Mouse (Mus musculus): ENCODE results near the gene Dcbld2. TPM values are rescaled to one million over a fixed set of nuclear protein-coding genes. Genes with fewer than 3 reads are reported as not detected.

Dcbld2 gene
- polyA plus RNA-seq, 1 experiment from 2014 or later, result 7.4 TPM

DNA sequence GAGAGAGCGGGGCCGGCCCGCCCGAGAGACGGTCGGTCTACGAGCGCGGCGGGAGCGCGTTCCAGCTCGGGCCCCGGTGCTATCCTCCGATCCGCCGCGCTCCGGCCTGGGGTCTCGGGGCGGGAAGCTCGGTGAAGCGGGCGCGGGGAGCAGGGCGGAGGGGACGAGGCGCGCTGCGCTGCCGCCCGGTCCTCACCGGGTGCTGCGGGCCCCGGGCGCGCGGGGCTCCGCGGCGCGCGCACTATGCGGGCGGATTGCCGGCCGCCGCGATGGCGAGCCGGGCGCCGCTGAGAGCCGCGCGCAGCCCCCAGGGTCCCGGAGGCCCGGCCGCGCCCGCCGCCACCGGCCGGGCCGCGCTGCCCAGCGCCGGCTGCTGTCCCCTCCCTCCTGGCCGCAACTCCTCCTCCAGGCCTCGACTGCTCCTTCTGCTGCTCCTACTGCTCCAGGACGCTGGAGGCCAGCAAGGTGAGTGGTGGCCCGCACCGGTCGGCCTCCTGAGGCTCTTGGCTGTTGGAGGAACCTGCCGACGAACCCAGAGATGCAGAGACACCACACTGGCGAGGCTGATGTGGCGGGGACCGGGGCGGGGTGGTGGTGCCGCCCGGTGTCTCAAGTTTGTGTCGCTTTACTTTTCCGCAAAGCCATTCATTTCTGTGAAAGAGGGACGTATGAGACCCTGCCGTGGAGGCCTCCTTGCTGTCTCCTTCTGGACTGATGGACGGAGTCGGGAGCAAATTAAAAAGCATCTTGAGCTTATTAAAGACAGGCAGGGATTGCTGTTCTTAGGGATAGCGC, 441 bp downstream of the Dcbld2 start:
- H3K4me2 ChIP-seq, result peak overlapping the region; percentile 64
- H3K36me3 ChIP-seq, result no peaks in the 10 kb centered on the region
- peak; percentile 63 for ATAC-seq (ENCODE audit: borderline replicate concordance, extremely low read depth, low FRiP score, low TSS enrichment)
- peak overlapping the region; percentile 88 for H3K9ac ChIP-seq
- peak overlapping the region; percentile 87 for H3K4me3 ChIP-seq
- H3K27ac ChIP-seq, result peak overlapping the region; percentile 86
- no peaks in the 10 kb centered on the region for H3K27me3 ChIP-seq
- H3K4me1 ChIP-seq, result peaks cover 29% of the 10 kb centered on the region
- under 1% methylated on average over 53 of the region's 89 CpGs for WGBS
- H3K9me3 ChIP-seq, result no peaks in the 10 kb centered on the region

DNA sequence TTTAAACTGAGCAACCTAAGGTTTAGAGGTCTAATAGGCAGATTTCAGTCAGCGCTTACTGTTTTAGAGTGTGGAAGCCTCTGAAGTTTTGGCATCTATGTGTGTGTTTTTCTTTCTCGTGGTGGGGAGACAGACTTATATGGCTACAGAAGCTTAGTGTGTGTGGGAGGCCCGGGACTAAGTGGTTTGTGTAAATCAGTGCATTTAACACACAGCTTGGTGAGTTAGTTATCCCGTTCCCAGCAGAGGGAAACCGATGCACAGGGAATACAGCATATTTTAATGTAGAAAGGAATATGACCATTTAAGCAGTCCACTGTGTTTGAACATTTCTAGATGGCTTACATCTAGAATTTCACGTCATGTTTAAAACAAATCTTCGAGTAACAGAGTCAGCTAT, 1.6 kb downstream of the Dcbld2 start:
- H3K4me1 ChIP-seq, result peaks cover 35% of the 10 kb centered on the region
- H3K9ac ChIP-seq, result peak overlapping the region; percentile 88
- peak overlapping the region; percentile 64 for H3K4me2 ChIP-seq
- H3K4me3 ChIP-seq, result peak overlapping the region; percentile 87
- H3K27ac ChIP-seq, result no peak overlapping the region
- no peaks in the 10 kb centered on the region for H3K27me3 ChIP-seq
- ATAC-seq (ENCODE audit: borderline replicate concordance, extremely low read depth, low FRiP score, low TSS enrichment), result no peak
- 22% methylated on average over 7 of the region's 7 CpGs for WGBS
- no peaks in the 10 kb centered on the region for H3K9me3 ChIP-seq
- no peaks in the 10 kb centered on the region for H3K36me3 ChIP-seq

DNA sequence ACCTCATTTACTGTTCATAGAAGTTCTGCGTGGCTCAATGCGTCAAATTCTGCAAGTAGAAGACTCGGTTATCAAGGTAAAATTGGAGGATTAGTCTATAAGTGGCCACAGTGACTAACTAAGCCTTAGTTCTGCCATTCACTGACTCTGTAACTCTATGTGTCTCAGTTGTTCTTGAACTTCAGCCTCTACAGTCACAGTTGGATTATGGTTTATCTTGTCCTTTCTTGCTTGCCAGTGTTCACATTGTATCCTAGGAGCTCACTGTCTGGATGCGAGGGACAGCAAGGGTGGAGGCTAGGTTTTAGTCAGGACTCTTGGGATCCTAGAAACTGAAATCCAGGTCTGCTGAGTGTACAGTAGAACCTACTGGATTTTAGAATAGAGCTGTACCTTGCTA, 6.6 kb downstream of the Dcbld2 start:
- Histone ChIP-seq H3K4me2 (no peak overlapping the region), H3K27me3 (no peaks in the 10 kb centered on the region), H3K27ac (no peak overlapping the region), H3K36me3 (no peaks in the 10 kb centered on the region), H3K9me3 (no peaks in the 10 kb centered on the region), H3K4me3 (no peak overlapping the region), H3K9ac (no peak overlapping the region), H3K4me1 (peaks cover 28% of the 10 kb centered on the region)
- 85% methylated on average over 4 of the region's 4 CpGs for WGBS
- ATAC-seq (ENCODE audit: borderline replicate concordance, extremely low read depth, low FRiP score, low TSS enrichment), result no peak

DNA sequence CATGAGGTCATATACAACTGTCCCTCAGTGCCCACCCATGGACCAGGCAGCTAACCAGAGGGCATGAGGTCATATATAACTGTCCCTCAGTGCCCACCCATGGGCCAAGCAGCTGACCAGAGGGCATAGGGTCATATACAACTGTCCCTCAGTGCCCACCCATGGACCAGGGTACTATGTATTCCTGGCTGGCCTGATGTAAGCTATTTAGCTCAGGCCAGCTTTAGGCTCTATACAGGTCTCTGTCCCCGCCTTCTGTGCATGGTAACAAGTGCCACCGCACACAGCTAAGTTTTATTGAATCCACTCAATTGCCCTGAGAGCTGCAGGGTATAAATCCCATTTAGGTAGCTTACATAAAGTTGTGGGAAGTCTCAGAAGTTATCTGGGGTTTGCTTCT, 7.3 kb downstream of the Dcbld2 start:
- Histone ChIP-seq H3K4me1 (peaks cover 26% of the 10 kb centered on the region), H3K27me3 (no peaks in the 10 kb centered on the region), H3K27ac (no peak overlapping the region), H3K36me3 (no peaks in the 10 kb centered on the region), H3K4me2 (no peak overlapping the region), H3K4me3 (no peak overlapping the region), H3K9ac (no peak overlapping the region), H3K9me3 (no peaks in the 10 kb centered on the region)
- 91% methylated on average over 2 of the region's 2 CpGs for WGBS
- ATAC-seq (ENCODE audit: borderline replicate concordance, extremely low read depth, low FRiP score, low TSS enrichment), result peak; percentile 46; the same call in 1 of the 2 replicates

DNA sequence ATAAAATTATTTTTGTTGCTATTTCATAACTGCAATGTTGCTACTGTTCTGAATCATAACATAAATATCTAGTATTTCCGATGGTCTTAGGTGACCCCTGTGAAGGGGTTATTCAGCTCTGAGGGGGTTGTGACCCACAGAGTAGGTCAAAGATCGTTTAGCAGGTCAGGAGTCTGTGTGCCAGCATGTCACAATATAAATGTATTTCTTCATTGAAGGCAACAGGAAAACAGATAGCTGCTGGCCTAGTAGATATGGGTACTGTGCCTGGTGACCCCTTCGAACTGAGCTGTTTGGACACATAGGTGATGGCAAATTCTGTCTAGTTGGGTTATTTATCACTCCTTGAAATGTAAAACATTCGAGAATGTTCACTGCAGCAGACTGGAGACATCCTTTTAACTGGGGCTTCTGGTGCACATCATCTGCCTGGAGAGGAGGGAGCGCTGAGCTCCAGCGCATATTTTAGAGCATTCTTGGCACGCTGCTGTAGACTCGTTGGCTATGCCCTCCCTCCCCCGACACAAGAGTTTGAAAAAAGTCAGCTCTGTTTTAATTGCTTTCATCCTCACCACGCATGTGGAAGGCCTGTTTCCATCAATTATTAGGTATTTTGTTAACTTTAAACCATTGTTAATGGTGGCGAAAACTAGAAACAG, 13.6 kb downstream of the Dcbld2 start:
- no peaks in the 10 kb centered on the region for H3K36me3 ChIP-seq
- peaks cover 15% of the 10 kb centered on the region for H3K4me1 ChIP-seq
- peak; percentile 52; the same call in 1 of the 2 replicates for ATAC-seq (ENCODE audit: borderline replicate concordance, extremely low read depth, low FRiP score, low TSS enrichment)
- 24% methylated on average over 11 of the region's 11 CpGs for WGBS
- no peak overlapping the region for H3K4me3 ChIP-seq
- no peak overlapping the region for H3K9ac ChIP-seq
- no peak overlapping the region for H3K27ac ChIP-seq
- H3K4me2 ChIP-seq, result no peak overlapping the region
- no peaks in the 10 kb centered on the region for H3K27me3 ChIP-seq
- H3K9me3 ChIP-seq, result no peaks in the 10 kb centered on the region

DNA sequence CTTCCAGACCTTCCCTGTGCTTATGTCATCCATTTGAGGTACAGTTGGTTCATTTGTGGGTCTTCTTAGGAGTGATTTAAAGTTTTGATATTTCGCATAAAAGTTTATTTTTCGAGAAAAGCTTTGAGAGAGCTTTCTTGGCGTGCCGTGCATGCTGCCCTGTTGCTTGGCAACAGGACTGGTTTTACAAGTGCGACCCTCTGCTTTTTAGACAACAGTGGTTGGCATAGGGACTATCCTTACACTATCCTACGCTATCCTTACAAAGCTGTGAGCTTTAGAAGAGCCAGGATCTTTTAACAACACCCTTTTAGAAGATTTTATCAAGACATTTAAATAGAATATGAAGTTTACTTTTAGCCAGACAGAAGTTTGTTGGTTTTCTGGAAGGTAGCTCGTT, 22.0 kb downstream of the Dcbld2 start:
- peaks cover 10% of the 10 kb centered on the region for H3K4me1 ChIP-seq

DNA sequence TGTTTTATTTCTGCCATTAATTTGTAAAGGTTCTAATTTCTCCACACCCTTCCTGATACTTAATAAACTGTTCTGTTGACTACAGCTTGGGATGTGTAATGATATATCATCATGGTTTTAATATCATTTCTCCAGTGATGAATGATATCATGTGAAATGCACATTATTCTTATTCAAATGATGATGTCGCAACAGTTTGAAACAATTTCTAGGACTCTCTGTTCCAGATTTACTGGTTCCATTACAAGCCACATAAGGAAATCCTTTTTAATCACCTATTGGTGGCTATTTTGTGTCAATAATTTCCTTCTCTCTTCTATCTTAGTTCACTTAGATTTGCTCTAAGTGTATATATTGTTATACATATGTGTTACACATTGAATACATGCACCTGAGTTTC, 24.1 kb downstream of the Dcbld2 start:
- no peaks in the 10 kb centered on the region for H3K27me3 ChIP-seq

More for the DNA sequence above, 22.0 kb downstream of the Dcbld2 start:
- Histone ChIP-seq H3K9ac (no peak overlapping the region), H3K4me2 (no peak overlapping the region), H3K9me3 (no peaks in the 10 kb centered on the region), H3K27me3 (no peaks in the 10 kb centered on the region), H3K27ac (peak overlapping the region; percentile 3; the same call in 1 of the 2 replicates), H3K4me3 (no peak overlapping the region), H3K36me3 (peaks cover under 1% of the 10 kb centered on the region)
- WGBS, result 61% methylated on average over 7 of the region's 7 CpGs
- no peak for ATAC-seq (ENCODE audit: borderline replicate concordance, extremely low read depth, low FRiP score, low TSS enrichment)

DNA sequence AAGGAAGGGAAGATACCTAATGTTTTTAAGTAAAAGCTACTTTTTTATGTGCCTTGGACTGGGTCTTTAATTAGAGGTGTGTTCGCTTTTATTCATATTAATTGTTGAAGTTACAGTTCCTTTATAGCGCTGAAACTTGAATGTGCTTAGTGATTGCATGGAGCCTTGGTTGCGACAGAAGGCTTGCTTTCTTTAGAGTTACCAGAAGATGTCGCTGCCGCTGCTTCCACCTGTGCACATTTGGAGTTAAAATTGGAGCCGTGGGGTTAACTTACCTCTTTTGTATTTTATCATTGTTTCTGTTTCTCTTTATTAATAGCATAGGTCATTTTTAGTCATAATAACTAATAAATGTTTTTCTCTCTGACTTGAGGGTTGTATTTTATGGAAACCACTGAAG, 36.5 kb downstream of the Dcbld2 start:
- Histone ChIP-seq H3K9me3 (no peaks in the 10 kb centered on the region), H3K4me3 (no peak overlapping the region), H3K36me3 (no peaks in the 10 kb centered on the region), H3K9ac (no peak overlapping the region), H3K4me2 (no peak overlapping the region), H3K27me3 (no peaks in the 10 kb centered on the region), H3K27ac (peak overlapping the region; percentile 15; the same call in 1 of the 2 replicates), H3K4me1 (peaks cover 12% of the 10 kb centered on the region)
- ATAC-seq (ENCODE audit: borderline replicate concordance, extremely low read depth, low FRiP score, low TSS enrichment), result no peak
- 66% methylated on average over 6 of the region's 6 CpGs for WGBS

More for the DNA sequence above, 24.1 kb downstream of the Dcbld2 start:
- ATAC-seq (ENCODE audit: borderline replicate concordance, extremely low read depth, low FRiP score, low TSS enrichment), result no peak
- Histone ChIP-seq H3K36me3 (peaks cover 11% of the 10 kb centered on the region), H3K4me1 (peaks cover 10% of the 10 kb centered on the region), H3K4me2 (no peak overlapping the region), H3K9ac (no peak overlapping the region), H3K27ac (no peak overlapping the region), H3K9me3 (no peaks in the 10 kb centered on the region), H3K4me3 (no peak overlapping the region)
- WGBS, result 95% methylated on average over 1 of the region's 1 CpGs

DNA sequence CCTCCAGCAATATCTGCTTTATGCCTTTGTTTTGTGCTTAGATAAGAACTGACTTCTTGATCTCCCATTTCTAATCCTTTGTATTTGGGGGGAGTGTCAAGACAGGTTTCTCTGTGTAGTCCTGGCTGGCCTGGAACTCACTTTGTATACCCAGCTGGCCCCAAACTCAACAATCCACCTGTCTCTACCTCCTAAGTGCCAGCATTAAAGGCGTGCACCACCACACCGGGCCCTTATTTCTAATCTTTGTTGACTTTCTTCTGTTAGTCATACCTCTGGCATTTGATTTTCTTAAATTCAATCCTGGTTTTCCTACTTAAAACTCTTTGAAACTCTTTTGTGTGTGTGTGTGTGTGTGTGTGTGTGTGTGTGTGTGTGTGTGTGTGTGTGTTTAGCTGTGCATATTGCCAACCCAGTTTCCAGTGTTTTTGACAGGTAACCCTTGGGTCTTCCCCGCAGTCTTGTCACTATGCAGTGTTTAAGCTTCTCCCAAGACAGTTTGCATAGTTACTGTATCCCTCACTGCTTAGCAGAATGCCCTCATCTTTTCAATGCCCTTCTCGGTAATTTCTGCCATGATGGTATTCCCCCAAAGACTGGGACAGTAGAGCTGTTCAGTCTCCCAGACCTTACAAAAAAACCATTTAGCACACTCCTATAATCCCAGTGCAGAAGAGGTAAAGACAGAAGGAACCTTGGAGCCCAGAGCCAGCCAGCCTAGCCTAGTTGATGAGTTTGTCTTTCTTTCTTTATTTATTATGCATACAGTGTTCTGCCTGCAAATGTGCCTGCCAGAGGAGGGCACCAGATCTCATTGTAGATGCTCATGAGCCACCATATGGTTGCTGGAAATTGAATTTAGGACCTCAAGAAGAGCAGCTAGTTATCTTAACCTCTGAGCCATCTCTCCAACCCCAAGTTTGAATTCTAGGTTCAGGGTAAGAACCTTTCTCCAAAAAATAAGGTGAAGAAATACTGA, 38.3 kb downstream of the Dcbld2 start:
- Histone ChIP-seq H3K9ac (no peak overlapping the region), H3K4me2 (no peak overlapping the region), H3K27me3 (no peaks in the 10 kb centered on the region), H3K9me3 (no peaks in the 10 kb centered on the region), H3K27ac (peak overlapping the region; percentile 45; the same call in 1 of the 2 replicates), H3K4me3 (no peak overlapping the region), H3K36me3 (peaks cover 13% of the 10 kb centered on the region; the same call in 1 of the 2 replicates), H3K4me1 (peaks cover 12% of the 10 kb centered on the region)
- 66% methylated on average over 4 of the region's 4 CpGs for WGBS
- ATAC-seq (ENCODE audit: borderline replicate concordance, extremely low read depth, low FRiP score, low TSS enrichment), result peak; percentile 71; the same call in 1 of the 2 replicates

DNA sequence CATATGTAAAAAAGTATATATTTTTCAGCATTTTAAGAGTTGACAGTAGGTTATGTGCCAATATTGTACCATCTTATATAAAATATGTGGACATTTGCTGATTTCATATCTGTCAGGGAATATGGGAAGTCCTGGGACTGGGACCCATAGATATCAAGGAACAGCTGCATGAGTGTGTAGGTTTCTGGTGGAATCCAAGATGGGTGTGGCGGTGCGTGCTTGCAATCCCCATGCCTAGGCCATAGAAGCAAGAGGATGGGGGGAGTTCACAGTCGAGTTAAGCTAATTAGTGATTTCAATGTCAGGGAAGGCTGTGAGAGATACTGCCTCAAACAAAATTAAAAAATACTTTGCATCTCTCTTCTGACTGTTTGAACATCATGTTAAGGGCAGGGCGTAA, 40.8 kb downstream of the Dcbld2 start:
- H3K4me2 ChIP-seq, result no peak overlapping the region
- 0 out of 2 replicates have a peak overlapping the region, but pooled peaks have one; percentile 38 for H3K27ac ChIP-seq
- H3K4me3 ChIP-seq, result no peak overlapping the region
- H3K9ac ChIP-seq, result no peak overlapping the region
- H3K27me3 ChIP-seq, result no peaks in the 10 kb centered on the region
- WGBS, result 85% methylated on average over 4 of the region's 4 CpGs
- H3K36me3 ChIP-seq, result peaks cover 20% of the 10 kb centered on the region; the same call in 1 of the 2 replicates
- no peaks in the 10 kb centered on the region for H3K9me3 ChIP-seq
- peaks cover 8% of the 10 kb centered on the region; the same call in 1 of the 2 replicates for H3K4me1 ChIP-seq
- ATAC-seq (ENCODE audit: borderline replicate concordance, extremely low read depth, low FRiP score, low TSS enrichment), result no peak

DNA sequence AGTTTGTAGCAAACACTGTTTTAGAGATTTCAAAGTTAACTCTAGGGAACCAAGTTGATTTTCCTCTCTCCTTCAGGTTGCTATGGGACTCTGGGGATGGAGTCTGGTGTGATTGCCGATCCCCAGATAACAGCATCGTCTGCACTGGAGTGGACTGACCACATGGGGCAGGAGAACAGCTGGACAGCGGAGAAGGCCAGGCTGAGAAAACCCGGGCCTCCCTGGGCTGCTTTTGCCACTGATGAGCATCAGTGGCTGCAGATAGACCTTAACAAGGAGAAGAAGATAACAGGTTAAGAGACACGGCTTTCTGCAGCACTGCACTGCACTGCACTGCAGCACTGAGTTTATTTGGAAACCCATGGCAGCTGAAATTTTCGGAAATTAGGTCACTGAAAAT, 42.4 kb downstream of the Dcbld2 start:
- 58% methylated on average over 6 of the region's 6 CpGs for WGBS
- peaks cover 8% of the 10 kb centered on the region; the same call in 1 of the 2 replicates for H3K4me1 ChIP-seq
- H3K4me2 ChIP-seq, result no peak overlapping the region
- H3K27ac ChIP-seq, result no peak overlapping the region
- H3K9ac ChIP-seq, result no peak overlapping the region
- H3K27me3 ChIP-seq, result no peaks in the 10 kb centered on the region
- peaks cover 20% of the 10 kb centered on the region; the same call in 1 of the 2 replicates for H3K36me3 ChIP-seq
- H3K9me3 ChIP-seq, result no peaks in the 10 kb centered on the region
- H3K4me3 ChIP-seq, result no peak overlapping the region
- no peak for ATAC-seq (ENCODE audit: borderline replicate concordance, extremely low read depth, low FRiP score, low TSS enrichment)

Data from lung, embryonic 15.5 days (tissue).